Mouse (Mus musculus) neural tube, embryonic 15.5 days (tissue): Measurements from ENCODE around the gene 5430427O19Rik. TPM values are rescaled to one million over a fixed set of nuclear protein-coding genes. Genes with fewer than 3 reads are reported as not detected.

Experiments used
- ATAC-seq: fragments of 200-750 bp; cut with Nextera tagmentation; 2 replicates; pipeline ENCODE4 v1.8.0; 2017; ENCODE audit warnings: mild to moderate bottlenecking, moderate TSS enrichment, moderate library complexity; ENCODE audit not compliant: low FRiP score
- H3K27ac ChIP-seq: fragments of 300-500 bp; sonication (generic); replicated peaks from 2 replicates; pipeline ENCODE4 v1.5.1; 2015; ENCODE audit warnings: mild to moderate bottlenecking, inconsistent platforms
- H3K27me3 ChIP-seq: fragments of 300-500 bp; sonication (generic); replicated peaks from 2 replicates; pipeline ENCODE4 v1.6.1; 2015; ENCODE audit warnings: inconsistent platforms
- H3K36me3 ChIP-seq: fragments of 300-500 bp; sonication (generic); 2 replicates; pipeline ENCODE4 v1.6.1; 2015; ENCODE audit warnings: inconsistent platforms
- H3K4me1 ChIP-seq: fragments of 300-500 bp; sonication (generic); 2 replicates; pipeline ENCODE4 v1.6.1; 2015; ENCODE audit warnings: inconsistent platforms
- H3K4me2 ChIP-seq: fragments of 300-500 bp; sonication (generic); 2 replicates; pipeline ENCODE4 v1.6.1; 2015; ENCODE audit warnings: inconsistent platforms, mild to moderate bottlenecking, moderate library complexity
- H3K4me3 ChIP-seq: fragments of 300-500 bp; sonication (generic); replicated peaks from 2 replicates; pipeline ENCODE4 v1.5.1; 2015; ENCODE audit warnings: mild to moderate bottlenecking, inconsistent platforms
- H3K9ac ChIP-seq: fragments of 300-500 bp; sonication (generic); replicated peaks from 2 replicates; pipeline ENCODE4 v1.6.1; 2015; ENCODE audit warnings: mild to moderate bottlenecking, inconsistent platforms
- H3K9me3 ChIP-seq: fragments of 300-500 bp; sonication (generic); replicated peaks from 2 replicates; pipeline ENCODE4 v1.6.1; 2016; ENCODE audit warnings: inconsistent platforms
- WGBS: fragments of 180-500 bp; shearing (Covaris S2); methylation state at CpG from one replicate; pipeline ENCODE4 v1.1.7; 2015; ENCODE audit warnings: mixed read lengths; 5-methylcytosine and 5-hydroxymethylcytosine counted together
- polyA plus RNA-seq: library from polyadenylated mRNA; unstranded; fragments of >200 nt; fragmentation: Nextera tagmentation; extraction: Ambion mirVana; gene quantifications from 2 replicates; pipeline ENCODE4 v1.2.1, GENCODE M21; 2015

The 5430427O19Rik gene
- 0.04 and 0.60 TPM in 2 replicates for polyA plus RNA-seq

DNA sequence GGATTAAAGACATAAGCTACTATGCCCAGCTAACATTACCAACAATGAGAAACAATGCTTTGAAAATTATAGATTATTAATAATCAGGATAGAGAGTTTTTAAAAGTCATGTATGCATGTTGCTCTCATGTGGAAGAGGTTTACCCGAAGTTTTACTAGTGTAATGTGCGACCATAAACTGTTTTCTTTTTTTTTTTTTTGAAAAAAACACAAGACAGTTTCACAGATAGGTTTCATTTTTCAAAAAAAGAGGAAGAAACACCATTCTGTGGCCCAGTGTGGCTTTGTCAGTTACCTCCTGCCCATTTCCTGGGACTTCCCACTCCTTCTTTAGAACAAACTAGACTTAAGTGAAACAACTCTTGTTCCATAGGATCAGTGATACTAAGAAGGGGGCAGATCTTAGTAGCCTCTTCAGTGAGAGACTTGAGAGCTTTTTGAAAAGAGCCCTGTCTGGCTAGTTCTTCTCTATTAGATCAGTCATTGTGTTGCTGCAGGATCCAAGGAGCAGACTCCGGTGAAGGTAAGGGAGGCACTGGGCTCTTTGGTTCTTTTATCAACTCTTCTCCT is at the start of gene 5430427O19Rik:
Gene 5430427O19Rik, plus strand, starts transcription at position 441 of the 570 bp plus-strand sequence.
- ATAC-seq: no peak
- Histone ChIP-seq H3K27me3 (no peaks in the 10 kb centered on the region), H3K4me3 (no peak within 1 kb of the TSS), H3K9me3 (no peaks in the 10 kb centered on the region), H3K36me3 (no peaks in the 10 kb centered on the region), H3K4me2 (no peak within 1 kb of the TSS), H3K9ac (no peak within 1 kb of the TSS), H3K27ac (no peak within 1 kb of the TSS), H3K4me1 (no peaks in the 10 kb centered on the region)
- WGBS: 81% methylated on average over 3 of the region's 3 CpGs

DNA sequence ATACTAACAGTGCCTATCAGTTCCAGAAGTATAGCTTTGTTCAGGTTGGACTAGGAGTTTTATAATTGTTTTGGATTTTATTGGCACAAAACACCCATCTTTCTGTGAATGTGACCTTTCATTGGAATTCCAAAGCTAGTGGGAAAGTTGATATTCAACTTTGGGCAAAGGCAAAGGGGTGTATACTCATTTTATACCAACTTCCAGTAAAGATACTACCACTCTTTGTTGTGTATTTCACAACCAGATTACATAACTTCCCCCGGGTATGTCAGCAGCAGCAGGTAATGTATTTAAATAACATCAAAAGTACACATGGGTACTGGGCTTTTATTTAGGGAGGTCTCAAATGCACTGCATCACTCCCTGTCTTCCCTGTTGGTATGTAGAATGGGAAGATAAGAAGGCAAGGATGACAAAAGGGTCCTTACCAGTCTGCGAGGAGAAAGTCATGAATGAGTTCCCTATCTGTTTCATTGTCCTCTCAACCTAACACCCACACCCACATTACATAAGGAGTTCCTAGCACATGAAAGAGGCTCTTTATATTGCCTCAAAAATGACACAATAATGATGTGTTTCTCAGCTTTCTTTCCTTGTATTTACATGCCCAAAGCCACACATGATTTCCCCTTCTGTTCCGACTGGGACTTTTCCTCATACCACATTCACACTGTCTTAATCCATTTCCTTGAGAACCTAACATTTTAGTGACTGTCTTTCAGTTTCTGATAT is 42.3 kb upstream of the 5430427O19Rik start:
- 91% methylated on average over 3 of the region's 3 CpGs for WGBS
- Histone ChIP-seq H3K9me3 (no peaks in the 10 kb centered on the region), H3K27ac (no peak overlapping the region), H3K4me1 (no peaks in the 10 kb centered on the region), H3K4me3 (no peak overlapping the region), H3K4me2 (no peak overlapping the region), H3K27me3 (no peaks in the 10 kb centered on the region), H3K9ac (no peak overlapping the region), H3K36me3 (no peaks in the 10 kb centered on the region)
- ATAC-seq: no peak

DNA sequence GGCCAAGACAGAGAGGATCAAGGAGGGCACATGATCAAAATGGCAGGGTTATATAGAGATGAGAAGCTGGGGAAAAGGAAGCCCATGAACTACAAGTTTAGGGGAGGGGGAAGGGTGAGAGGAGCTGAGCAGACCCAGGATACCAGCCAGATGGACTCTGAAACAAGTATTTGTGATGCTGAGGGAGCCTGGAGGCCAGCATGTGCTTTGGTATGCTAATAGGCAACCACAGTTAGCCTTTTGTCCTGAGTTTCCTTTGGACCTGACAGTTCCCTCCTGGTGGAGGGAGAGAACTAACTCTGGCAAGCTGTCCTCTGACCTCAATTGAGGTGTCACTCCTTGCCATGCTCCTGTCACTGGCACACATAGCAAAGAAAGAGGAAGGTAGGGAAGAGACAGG is 41.2 kb upstream of the 5430427O19Rik start:
- no peak overlapping the region for H3K4me3 ChIP-seq
- H3K4me1 ChIP-seq: no peaks in the 10 kb centered on the region
- H3K27ac ChIP-seq: no peak overlapping the region
- no peak overlapping the region for H3K4me2 ChIP-seq
- no peak for ATAC-seq
- H3K36me3 ChIP-seq: no peaks in the 10 kb centered on the region
- H3K9ac ChIP-seq: no peak overlapping the region
- H3K27me3 ChIP-seq: no peaks in the 10 kb centered on the region
- no peaks in the 10 kb centered on the region for H3K9me3 ChIP-seq

DNA sequence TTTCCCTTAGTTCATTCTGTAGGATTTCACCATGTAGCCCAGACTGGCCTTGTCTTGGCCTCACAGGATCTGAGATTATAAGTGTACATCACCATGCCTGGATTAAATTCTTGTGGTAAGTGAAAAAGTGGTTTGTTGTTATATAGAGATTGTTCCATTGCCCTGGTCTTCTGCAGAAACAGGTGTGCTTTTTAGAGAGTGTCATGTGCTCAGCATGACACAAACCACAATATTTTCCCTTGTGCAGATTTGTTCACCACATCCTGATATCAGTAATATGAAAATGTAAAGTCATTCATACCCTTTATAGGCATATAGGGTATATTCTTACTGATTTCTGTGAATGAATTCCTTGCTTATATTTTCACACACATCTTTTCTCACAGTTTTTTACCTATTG is 31.0 kb upstream of the 5430427O19Rik start:
- ATAC-seq: no peak
- Histone ChIP-seq H3K9me3 (no peaks in the 10 kb centered on the region), H3K4me1 (no peaks in the 10 kb centered on the region), H3K27ac (no peak overlapping the region), H3K9ac (no peak overlapping the region), H3K36me3 (no peaks in the 10 kb centered on the region), H3K4me2 (no peak overlapping the region), H3K4me3 (no peak overlapping the region), H3K27me3 (no peaks in the 10 kb centered on the region)

DNA sequence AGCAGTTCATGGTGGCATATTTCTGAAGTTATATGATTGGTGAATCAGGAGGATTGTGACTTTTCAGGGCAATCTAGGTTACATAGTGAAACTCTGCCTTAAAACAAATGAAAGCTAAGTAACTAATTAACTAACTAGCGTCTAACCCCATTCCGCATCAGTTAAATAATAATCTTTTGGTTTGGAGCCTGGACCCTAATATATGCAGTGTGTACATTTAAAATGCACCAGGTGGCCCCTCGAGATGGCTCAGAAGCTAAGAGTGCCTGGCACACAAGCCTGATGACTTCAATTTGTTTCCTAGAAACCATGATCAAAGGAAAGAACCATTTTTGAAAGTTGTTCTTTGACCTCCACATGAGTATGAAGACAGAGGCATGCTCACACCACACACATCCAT is 14.2 kb upstream of the 5430427O19Rik start:
- H3K4me3 ChIP-seq: no peak overlapping the region
- H3K27ac ChIP-seq: no peak overlapping the region
- no peak overlapping the region for H3K4me2 ChIP-seq
- no peak overlapping the region for H3K9ac ChIP-seq
- ATAC-seq: no peak
- no peaks in the 10 kb centered on the region for H3K36me3 ChIP-seq
- no peaks in the 10 kb centered on the region for H3K4me1 ChIP-seq
- no peaks in the 10 kb centered on the region for H3K9me3 ChIP-seq
- WGBS: 72% methylated on average over 3 of the region's 3 CpGs
- H3K27me3 ChIP-seq: no peaks in the 10 kb centered on the region

DNA sequence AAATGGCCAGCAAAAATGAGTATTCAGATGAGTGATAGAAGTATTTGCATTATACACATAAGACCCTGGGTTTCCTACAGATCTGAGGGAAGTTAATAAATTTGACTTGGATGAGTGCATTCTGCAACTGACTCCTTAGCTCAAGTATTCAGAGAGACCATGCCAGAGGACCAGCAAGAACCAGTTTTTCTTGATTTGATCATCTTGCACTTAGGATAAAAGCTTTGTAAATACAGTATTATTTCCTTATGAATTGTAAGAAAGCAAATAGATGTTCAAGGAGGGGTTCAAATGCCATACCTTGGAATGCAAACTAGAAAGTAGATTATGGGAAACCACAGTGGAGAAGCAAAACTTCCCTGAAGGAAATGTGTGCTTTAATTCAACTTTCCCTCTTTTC is 13.0 kb upstream of the 5430427O19Rik start:
- no peak overlapping the region for H3K4me3 ChIP-seq
- H3K9me3 ChIP-seq: no peaks in the 10 kb centered on the region
- H3K9ac ChIP-seq: no peak overlapping the region
- H3K4me2 ChIP-seq: no peak overlapping the region
- ATAC-seq: no peak
- no peaks in the 10 kb centered on the region for H3K4me1 ChIP-seq
- no peaks in the 10 kb centered on the region for H3K36me3 ChIP-seq
- H3K27me3 ChIP-seq: no peaks in the 10 kb centered on the region
- H3K27ac ChIP-seq: no peak overlapping the region

DNA sequence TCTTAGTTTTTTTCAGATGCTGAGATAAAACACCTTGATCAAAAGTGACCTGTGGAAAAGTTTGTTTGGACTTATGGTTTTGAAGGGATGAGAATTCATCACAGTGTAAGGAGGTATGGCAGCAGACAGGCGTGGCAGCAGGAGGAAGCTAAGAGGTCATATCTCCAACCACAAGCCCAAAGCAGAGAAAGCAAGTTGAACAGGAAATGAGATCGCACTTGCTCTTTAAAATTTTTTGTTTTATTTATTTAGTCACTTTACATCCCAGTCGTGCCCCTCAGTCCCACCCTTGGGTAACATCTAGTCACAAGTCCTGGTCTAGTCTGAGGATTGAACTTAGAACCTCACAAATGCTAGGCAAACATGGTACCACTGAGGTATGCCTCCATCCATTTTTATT is 2.1 kb upstream of the 5430427O19Rik start:
- no peak overlapping the region for H3K27ac ChIP-seq
- H3K27me3 ChIP-seq: no peaks in the 10 kb centered on the region
- H3K9me3 ChIP-seq: no peaks in the 10 kb centered on the region
- no peak overlapping the region for H3K4me3 ChIP-seq
- 82% methylated on average over 3 of the region's 3 CpGs for WGBS
- H3K9ac ChIP-seq: no peak overlapping the region
- no peaks in the 10 kb centered on the region for H3K4me1 ChIP-seq
- H3K4me2 ChIP-seq: no peak overlapping the region
- no peaks in the 10 kb centered on the region for H3K36me3 ChIP-seq
- ATAC-seq: no peak

DNA sequence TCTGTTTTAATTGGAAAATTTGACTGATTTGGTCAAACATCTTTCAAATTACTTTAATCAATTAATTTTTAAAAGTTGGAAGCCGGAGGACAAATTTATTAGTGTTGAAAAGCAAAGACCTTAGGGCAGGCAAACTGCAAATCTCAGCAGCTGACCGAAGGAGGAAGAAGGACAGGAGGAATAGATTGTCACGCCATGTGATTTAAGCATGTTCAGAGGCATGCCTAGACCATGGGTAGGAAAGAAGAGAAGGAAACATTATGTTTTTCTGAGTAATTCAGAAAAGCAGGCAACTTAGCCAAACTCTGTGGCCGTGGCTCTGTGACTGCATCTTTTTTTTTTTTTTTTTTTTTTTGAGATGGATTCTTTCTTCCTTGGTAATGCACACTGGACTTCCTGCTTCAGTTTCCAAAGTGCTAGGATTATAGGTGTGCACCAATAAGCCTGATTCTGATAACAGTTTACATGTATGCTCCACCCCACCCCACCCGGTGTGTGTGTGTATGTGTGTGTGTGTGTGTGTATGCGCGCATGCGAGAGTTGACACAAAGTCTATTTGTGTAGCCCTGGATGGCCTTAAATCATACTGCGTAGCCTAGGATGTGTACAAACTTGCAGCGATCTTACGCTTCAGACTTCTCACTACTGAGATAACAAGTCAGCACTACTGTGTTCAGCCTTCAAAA is 1.4 kb downstream of the 5430427O19Rik start:
- Histone ChIP-seq H3K36me3 (no peaks in the 10 kb centered on the region), H3K27me3 (no peaks in the 10 kb centered on the region), H3K4me1 (no peaks in the 10 kb centered on the region), H3K9ac (no peak overlapping the region), H3K4me2 (no peak overlapping the region), H3K27ac (no peak overlapping the region), H3K4me3 (no peak overlapping the region), H3K9me3 (no peaks in the 10 kb centered on the region)
- WGBS: 93% methylated on average over 11 of the region's 11 CpGs
- no peak for ATAC-seq

DNA sequence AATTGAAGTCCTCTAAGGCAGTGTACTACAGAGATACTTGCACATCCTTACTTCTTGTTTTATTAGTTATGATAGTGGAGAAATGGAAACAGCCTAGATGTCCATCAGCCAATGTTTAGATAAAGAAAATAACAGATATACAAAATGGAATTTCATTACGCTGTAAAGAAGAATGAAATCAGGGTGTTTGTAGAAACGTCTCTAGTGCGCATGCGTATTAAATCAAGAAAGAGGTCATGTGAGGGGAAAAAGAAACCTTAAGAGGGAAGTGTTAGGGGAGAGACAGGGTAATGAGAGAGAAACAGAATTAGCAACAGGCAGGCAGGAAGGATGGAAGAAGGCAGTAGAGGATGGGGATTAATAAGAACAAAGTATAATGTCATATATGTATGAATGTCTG is 4.2 kb downstream of the 5430427O19Rik start:
- H3K9ac ChIP-seq: no peak overlapping the region
- no peaks in the 10 kb centered on the region for H3K36me3 ChIP-seq
- no peaks in the 10 kb centered on the region for H3K27me3 ChIP-seq
- H3K4me2 ChIP-seq: no peak overlapping the region
- WGBS: 90% methylated on average over 4 of the region's 4 CpGs
- ATAC-seq: no peak
- H3K4me3 ChIP-seq: no peak overlapping the region
- no peaks in the 10 kb centered on the region for H3K9me3 ChIP-seq
- no peak overlapping the region for H3K27ac ChIP-seq
- H3K4me1 ChIP-seq: no peaks in the 10 kb centered on the region

DNA sequence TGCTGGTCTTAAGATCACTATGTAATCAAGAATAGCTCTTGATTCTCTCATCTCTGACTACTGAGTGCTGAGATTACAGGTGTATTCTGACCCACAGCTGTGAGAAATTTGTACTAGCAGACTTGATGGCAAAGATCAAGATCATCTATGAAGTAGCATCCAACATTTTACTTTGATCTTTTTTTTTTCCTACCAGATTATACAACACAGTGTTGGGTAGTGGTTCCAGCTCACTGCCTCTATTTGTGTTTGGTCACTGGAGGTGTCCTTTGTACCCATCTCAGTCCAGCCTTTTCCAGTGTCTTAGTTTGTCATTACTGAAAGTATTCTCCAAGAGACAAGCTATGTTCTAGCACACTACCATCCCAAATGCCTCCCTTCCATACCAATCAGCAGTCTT is 5.8 kb downstream of the 5430427O19Rik start:
- no peak overlapping the region for H3K4me3 ChIP-seq
- no peak overlapping the region for H3K9ac ChIP-seq
- H3K4me1 ChIP-seq: no peaks in the 10 kb centered on the region
- no peak overlapping the region for H3K27ac ChIP-seq
- H3K4me2 ChIP-seq: no peak overlapping the region
- H3K36me3 ChIP-seq: no peaks in the 10 kb centered on the region
- H3K9me3 ChIP-seq: no peaks in the 10 kb centered on the region
- no peaks in the 10 kb centered on the region for H3K27me3 ChIP-seq
- no peak for ATAC-seq

DNA sequence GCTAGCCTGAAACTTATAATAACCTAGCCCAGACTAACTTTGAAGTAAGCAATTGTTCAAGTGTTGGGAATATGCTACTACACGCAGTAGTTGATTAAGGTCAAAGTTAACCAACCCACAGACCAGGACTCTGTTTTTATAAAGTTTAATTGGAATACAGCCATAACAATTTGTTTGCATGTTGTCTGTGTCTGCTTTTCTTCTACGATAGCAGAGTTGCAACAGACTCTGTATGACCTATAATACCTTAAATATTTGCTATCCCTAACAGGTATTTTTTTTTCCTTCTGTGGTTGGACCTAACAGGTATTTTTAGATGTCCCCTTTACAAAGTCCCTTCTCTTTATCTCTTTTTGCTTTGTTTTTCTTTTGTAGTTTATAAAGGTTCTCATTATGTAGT is 7.6 kb downstream of the 5430427O19Rik start:
- Histone ChIP-seq H3K9me3 (no peaks in the 10 kb centered on the region), H3K4me3 (no peak overlapping the region), H3K27me3 (no peaks in the 10 kb centered on the region), H3K36me3 (no peaks in the 10 kb centered on the region), H3K4me1 (no peaks in the 10 kb centered on the region), H3K4me2 (no peak overlapping the region), H3K27ac (no peak overlapping the region), H3K9ac (no peak overlapping the region)
- no peak for ATAC-seq
- WGBS: 90% methylated on average over 2 of the region's 2 CpGs

DNA sequence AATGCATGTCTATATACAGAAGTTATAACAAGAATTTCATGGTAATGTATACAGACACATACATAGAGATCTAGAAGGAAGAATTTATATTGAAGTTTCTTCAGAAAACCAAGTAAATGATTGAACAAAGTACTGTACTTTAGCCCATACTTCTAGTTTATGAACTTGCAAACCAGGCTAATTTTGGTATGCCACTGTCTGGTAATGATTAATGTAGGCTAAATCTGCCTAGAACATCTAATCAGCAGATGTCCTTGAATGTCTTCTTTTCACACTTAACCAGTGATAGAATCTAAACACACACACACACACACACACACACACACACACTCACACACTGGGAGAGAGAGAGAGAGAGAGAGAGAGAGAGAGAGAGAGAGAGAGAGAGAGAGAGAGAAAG is 8.1 kb downstream of the 5430427O19Rik start:
- H3K4me1 ChIP-seq: no peaks in the 10 kb centered on the region
- no peak overlapping the region for H3K4me3 ChIP-seq
- no peak for ATAC-seq
- H3K9ac ChIP-seq: no peak overlapping the region
- no peaks in the 10 kb centered on the region for H3K9me3 ChIP-seq
- no peaks in the 10 kb centered on the region for H3K27me3 ChIP-seq
- no peak overlapping the region for H3K4me2 ChIP-seq
- no peak overlapping the region for H3K27ac ChIP-seq
- no peaks in the 10 kb centered on the region for H3K36me3 ChIP-seq
